In the genomic region with DNA sequence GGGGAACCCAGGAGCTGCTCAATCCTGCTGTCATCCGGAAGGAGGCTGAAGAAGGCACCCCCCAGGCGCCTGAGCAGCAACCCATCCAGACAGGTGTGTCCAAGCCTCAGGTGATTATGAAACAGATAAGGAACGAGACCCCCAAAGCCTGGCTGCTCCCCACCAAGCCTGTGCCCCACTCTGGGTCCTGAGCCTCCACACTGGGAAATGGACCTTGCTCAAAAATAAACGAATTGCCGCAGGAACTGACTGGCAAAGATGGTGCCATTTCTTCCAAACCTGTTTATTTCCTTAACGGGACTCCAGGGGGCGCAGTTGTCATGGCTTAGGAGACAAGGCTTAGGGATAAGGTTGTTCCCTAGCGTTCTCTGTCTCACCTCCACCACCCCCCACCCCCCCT, we compare ENCODE assay signal across 8 mouse cellular contexts. TPM values are rescaled to one million over a fixed set of nuclear protein-coding genes. Genes with fewer than 3 reads are reported as not detected.
DNase-seq lines count a peak whose midpoint lies in the region; ATAC-seq lines count a peak whose summit lies in the region.

No protein-coding gene starts in this region.

- peak overlapping the region; percentile 67 for H3K9ac ChIP-seq in embryonic facial prominence, embryonic 13.5 days

- H3K4me2 ChIP-seq in embryonic facial prominence, embryonic 13.5 days, result peak overlapping the region; percentile 83

- H3K4me3 ChIP-seq in embryonic facial prominence, embryonic 13.5 days, result peak overlapping the region; percentile 47

- peaks cover 32% of the 10 kb centered on the region for H3K27me3 ChIP-seq in embryonic facial prominence, embryonic 13.5 days

- peaks cover 34% of the 10 kb centered on the region for H3K4me1 ChIP-seq in embryonic facial prominence, embryonic 13.5 days

- intact Hi-C loops in heart, postnatal 25 days (cut with DNase I), result loop anchor here (5.0 kb wide), 1 partner anchor 105 kb away; no protein-coding TSS in a partner anchor
- intact Hi-C loops in left cerebral cortex, postnatal 4 days (cut with DNase I), result no loop called here

- H3K36me3 ChIP-seq in embryonic facial prominence, embryonic 13.5 days, result no peaks in the 10 kb centered on the region

- no peak for ATAC-seq in embryonic facial prominence, embryonic 13.5 days (ENCODE audit: insufficient number of reproducible peaks, insufficient read depth, low FRiP score, low TSS enrichment, low read depth)

- no peaks in the 10 kb centered on the region for H3K9me3 ChIP-seq in embryonic facial prominence, embryonic 13.5 days

- H3K27ac ChIP-seq in embryonic facial prominence, embryonic 13.5 days, result no peak overlapping the region

- WGBS in embryonic facial prominence, embryonic 13.5 days, result 0% methylated on average over 8 of the region's 8 CpGs

- DNase-seq in heart, adult 11 months, result peak; percentile 93
- no peak for DNase-seq in heart, postnatal 25 days (ENCODE audit: low spot score)
- peak; percentile 67 for DNase-seq in adrenal gland, postnatal 25 days
- peak; percentile 64 for DNase-seq in heart, postnatal 4 days
- DNase-seq in left cerebral cortex, postnatal 4 days, result peak; percentile 61
- peak; percentile 81 for DNase-seq in mesoderm, embryonic 11.5 days (ENCODE audit: low read depth, low spot score)
- peak; percentile 50 to 82 for DNase-seq in spleen, postnatal 4 days (ENCODE audit: low spot score in 2 of 2)

RNA-seq across cellular contexts. Expression of gene Dctn1, which starts 3.0 kb away (rescaled TPM):
- total RNA-seq in heart, postnatal 25 days (2021), result 100 to 1,000 TPM; 134 to 136 TPM
- 138 and 172 TPM in 2 replicates for total RNA-seq in adrenal gland, postnatal 25 days (2021)
- polyA plus RNA-seq in embryonic facial prominence, embryonic 13.5 days (2015; fragmentation: Nextera tagmentation; extraction: Ambion mirVana), result 87.7 and 90.0 TPM in 2 replicates
- total RNA-seq in heart, postnatal 4 days (2021), result 100 to 1,000 TPM; 122 to 123 TPM
- total RNA-seq in left cerebral cortex, postnatal 4 days (2021), result 100 to 1,000 TPM; 319 to 327 TPM

RNA-seq across cellular contexts. Expression of gene 1700003E16Rik, which starts 6.5 kb away (rescaled TPM):
- total RNA-seq in heart, postnatal 25 days (2021), result under 1 TPM in 1 of 2 experiments, not detected in 1; 0.17 TPM
- total RNA-seq in adrenal gland, postnatal 25 days (2021), result 0.61 and 1.2 TPM in 2 replicates
- polyA plus RNA-seq in embryonic facial prominence, embryonic 13.5 days (2015; fragmentation: Nextera tagmentation; extraction: Ambion mirVana), result 2.0 and 2.8 TPM in 2 replicates
- under 1 TPM in 1 of 2 experiments, not detected in 1; 0.14 TPM for total RNA-seq in heart, postnatal 4 days (2021)
- total RNA-seq in left cerebral cortex, postnatal 4 days (2021), result 10 to 100 TPM; 13.3 to 16.9 TPM

RNA-seq across cellular contexts. Expression of gene Wdr54, which starts 6.5 kb away (rescaled TPM):
- 1 to 10 TPM; 1.0 to 2.3 TPM for total RNA-seq in heart, postnatal 25 days (2021)
- 1.2 and 5.1 TPM in 2 replicates for total RNA-seq in adrenal gland, postnatal 25 days (2021)
- polyA plus RNA-seq in embryonic facial prominence, embryonic 13.5 days (2015; fragmentation: Nextera tagmentation; extraction: Ambion mirVana), result 7.1 and 7.9 TPM in 2 replicates
- 1 to 10 TPM; 1.6 to 1.8 TPM for total RNA-seq in heart, postnatal 4 days (2021)
- total RNA-seq in left cerebral cortex, postnatal 4 days (2021), result 10 to 100 TPM; 20.1 to 24.3 TPM

RNA-seq across cellular contexts. Expression of gene Rtkn, which starts 27.4 kb away (rescaled TPM):
- total RNA-seq in heart, postnatal 25 days (2021), result 1 to 10 TPM; 2.8 to 5.4 TPM
- 17.6 and 22.6 TPM in 2 replicates for total RNA-seq in adrenal gland, postnatal 25 days (2021)
- polyA plus RNA-seq in embryonic facial prominence, embryonic 13.5 days (2015; fragmentation: Nextera tagmentation; extraction: Ambion mirVana), result 46.7 and 51.8 TPM in 2 replicates
- 10 to 100 TPM; 11.7 to 13.1 TPM for total RNA-seq in heart, postnatal 4 days (2021)
- total RNA-seq in left cerebral cortex, postnatal 4 days (2021), result 10 to 100 TPM; 12.3 to 15.2 TPM

RNA-seq across cellular contexts. Expression of gene Ino80b, which starts 37.5 kb away (rescaled TPM):
- 10 to 100 TPM in 1 of 2 experiments, 1 to 10 TPM in 1; 7.0 to 12.7 TPM for total RNA-seq in heart, postnatal 25 days (2021)
- 24.3 and 31.3 TPM in 2 replicates for total RNA-seq in adrenal gland, postnatal 25 days (2021)
- polyA plus RNA-seq in embryonic facial prominence, embryonic 13.5 days (2015; fragmentation: Nextera tagmentation; extraction: Ambion mirVana), result 13.2 and 13.9 TPM in 2 replicates
- total RNA-seq in heart, postnatal 4 days (2021), result 10 to 100 TPM; 14.9 to 17.4 TPM
- 10 to 100 TPM; 24.9 to 26.4 TPM for total RNA-seq in left cerebral cortex, postnatal 4 days (2021)
